Mouse (Mus musculus) right cerebral cortex, adult 2 months (tissue): Measurements from ENCODE around the gene Maml2.

Experiments
- DNase-seq, 2 experiments: peaks; one replicate each; pipeline ENCODE4 v3.0.0; 2021 to 2022; ENCODE audit warnings: low spot score in 2 of 2

Gene Maml2

GRCm38 (mm10) chr9:13446703-13447285, 149.0 kb downstream of the Maml2 start, which contains the start of gene Gm17571:
Gm17571 (minus strand) TSS chr9:13446753.
- no peak for DNase-seq

- no peak for DNase-seq
Observed at GRCm38 (mm10) chr9:13448716-13449115, 151.0 kb downstream of the Maml2 start.

GRCm38 (mm10) chr9:13454651-13455123, 156.9 kb downstream of the Maml2 start:
- no peak for DNase-seq

GRCm38 (mm10) chr9:13455231-13455630, 157.5 kb downstream of the Maml2 start:
- no peak for DNase-seq

DNA sequence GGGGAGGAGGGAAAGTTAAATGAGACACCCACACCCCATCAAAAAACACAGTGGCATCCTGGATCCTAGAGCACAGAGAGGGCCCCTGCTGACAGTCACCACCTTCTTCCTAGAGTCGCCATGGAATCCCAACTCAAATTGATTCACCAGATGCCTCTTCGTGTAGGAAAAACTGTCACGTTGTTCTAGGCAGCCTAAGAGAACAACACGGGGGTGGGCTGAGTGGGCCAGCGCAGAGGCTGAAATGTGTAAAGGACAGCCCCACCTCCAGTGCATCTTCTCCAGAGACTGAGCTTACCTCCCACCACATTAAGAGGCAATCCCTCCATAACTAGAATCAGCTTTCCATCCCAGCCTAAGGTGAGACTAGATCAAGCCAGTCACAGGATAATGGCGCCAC, 160.0 kb downstream of the Maml2 start:
- peak; percentile 30 to 36 for DNase-seq

DNA sequence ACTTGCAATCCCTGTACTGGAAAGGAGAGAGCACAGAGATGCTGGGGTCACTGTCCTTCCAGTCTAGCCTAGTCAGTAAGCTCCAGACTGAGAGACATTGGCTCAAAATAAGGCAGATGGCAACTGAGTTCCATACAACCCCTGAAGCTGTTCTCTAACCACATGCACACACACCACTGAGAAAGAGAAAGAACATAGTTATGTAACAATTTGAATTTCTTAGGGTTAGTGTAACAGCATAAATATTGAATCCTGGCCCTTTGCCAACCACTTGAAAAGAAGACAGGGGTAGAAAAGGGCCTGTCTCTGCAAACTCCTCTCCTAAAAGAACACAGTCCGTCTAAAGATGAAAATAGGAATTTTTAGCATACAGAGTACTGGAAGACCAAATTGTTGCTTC, 161.6 kb downstream of the Maml2 start:
- no peak for DNase-seq

GRCm38 (mm10) chr9:13460012-13460411, 162.3 kb downstream of the Maml2 start:
- no peak for DNase-seq

DNA sequence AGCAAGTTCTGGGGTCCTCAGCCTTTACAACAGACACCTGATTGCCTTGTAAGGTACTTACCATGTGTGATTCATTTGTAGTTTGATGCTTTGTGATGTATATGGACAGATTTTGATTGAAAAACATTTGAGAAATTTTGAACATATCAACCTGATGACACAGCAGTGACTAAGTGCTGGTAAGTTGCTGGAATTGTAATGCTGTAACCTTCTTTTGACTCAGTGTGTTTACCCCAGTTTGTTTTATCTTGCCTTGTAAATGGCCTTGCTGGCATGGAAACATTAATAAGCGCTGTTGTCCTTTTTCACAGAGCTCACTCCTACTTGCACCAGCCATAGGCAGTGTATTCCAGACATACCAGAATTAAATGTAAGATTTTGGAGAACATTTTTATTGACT, 163.2 kb downstream of the Maml2 start:
- no peak for DNase-seq

DNA sequence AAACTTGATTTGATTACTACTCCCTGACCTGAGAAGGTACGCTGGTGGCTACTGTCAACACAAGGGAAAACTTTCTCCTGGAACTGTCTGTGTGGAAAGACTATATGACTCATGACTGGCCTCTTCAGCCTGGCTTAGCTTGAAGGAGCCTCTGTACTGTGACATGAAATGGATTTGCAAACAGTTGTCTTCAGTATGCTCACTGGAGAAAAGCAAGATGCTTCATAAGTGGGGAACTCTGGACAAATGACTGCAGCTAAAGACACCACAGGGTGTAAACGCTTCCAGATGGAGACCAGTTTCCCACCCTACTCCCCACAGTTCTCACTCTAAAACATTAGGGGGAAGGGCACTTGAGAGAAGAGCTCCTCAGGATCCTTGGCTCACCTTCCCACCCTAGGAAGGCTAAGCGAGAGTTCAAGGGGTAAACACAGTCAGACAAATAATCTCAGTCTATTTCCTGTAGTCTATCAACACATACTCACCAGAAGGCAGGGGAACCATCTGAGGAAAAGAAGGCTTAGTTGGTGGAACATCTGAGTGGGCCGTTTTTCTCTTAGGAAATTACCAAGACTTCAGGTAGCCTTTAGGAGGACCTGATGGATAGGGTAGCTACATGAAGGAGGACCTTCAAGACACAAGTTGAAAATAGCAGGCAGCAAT, 167.7 kb downstream of the Maml2 start:
- no peak for DNase-seq

DNA sequence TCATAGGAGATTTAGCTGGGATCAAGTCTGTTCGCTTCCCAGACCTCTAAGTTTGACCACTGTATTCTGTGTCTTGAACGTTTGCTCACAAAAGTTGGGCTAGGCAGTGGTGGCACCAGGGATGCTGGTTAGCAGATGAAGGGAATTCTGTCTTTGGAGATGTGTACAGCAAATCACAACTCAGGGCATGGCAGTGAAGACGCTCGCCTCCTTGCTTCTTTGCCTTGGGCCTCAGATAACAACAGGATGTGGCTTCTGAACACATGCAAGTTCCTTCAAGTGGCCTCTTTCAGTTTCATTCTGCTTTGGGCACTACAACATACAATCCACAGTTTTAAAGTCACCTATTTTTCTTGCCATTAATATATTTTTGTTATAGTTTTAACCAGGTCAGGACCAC, 168.6 kb downstream of the Maml2 start:
- no peak for DNase-seq

GRCm38 (mm10) chr9:13466816-13467215, 169.1 kb downstream of the Maml2 start:
- no peak for DNase-seq

DNA sequence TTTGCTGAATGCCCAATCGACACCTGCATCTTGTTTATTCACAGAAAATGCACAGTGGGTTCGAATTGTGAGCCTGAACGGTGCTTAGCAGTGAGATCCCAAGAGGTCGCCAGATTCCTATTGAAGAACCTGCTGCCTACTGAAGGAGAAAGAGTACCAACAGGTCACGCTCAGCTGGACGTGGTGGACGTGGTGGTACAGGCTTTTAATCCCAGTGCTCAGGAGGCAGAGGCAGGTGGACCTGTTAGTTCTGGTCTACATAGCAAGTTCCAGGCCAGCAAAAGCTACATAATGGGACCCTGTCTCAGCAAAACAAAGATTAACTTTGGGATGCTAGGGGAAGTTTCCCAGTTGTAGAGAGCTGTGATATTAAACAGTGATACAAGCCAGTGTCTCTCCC, 170.0 kb downstream of the Maml2 start:
- DNase-seq: no peak

DNA sequence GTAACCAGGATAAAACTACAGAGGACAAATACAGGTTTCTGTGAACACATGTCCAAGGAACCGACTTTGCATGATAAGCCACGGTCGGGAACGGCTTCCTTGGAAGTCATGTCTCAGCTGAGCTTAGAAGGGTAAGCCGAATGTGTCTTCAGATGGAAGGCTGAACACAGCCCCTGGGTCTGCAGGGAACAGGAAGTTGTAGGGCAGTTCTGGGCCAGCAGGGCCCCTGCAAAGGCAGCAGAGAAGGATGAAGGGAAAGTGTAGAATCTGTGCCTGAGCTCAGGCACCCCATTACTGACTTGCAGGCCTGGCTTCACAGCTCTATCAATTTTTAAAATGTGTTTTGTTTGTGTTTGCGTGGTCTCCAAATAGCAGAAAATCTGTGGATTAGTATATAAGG, 171.0 kb downstream of the Maml2 start:
- DNase-seq: no peak

DNA sequence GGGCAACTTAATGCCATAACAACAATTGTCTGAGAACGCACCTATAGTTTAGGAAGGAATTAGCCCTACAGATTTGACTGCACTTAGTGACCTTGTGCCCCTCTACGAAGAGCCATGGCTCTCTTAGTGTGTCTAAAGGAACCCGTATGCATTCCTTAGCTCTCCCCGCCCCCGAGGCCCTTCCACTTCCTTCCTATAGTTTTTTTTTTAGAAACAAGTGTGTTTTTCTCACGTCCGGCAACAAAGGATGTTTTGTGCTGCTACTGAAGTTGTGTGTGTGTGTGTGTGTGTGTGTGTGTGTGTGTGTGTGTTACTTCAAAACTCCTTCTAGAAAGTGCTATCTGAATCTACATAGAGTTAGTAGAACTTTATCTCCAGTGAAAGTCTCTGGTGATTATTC, 172.3 kb downstream of the Maml2 start:
- no peak for DNase-seq

- no peak for DNase-seq
Observed at GRCm38 (mm10) chr9:13474951-13475350, 177.2 kb downstream of the Maml2 start.

DNA sequence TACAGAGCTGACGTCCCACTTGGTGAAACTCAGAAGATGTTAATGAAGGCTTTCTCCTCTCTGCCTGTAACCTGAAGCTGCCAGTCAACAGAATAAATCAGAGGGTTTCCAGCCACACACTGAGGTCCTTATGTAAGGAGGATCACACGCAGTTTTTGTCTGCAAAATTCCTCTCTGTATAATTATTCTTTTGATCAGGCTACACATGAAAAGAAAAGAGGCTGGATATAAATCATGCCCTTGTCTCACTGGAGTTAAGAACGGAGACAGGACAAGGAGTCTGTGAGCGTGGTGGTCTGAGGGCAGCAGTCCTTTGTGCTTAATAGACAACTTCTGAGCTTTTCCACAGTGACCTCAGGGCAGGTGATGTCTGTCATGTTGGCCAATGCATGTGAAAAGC, 181.5 kb downstream of the Maml2 start:
- DNase-seq: no peak

DNA sequence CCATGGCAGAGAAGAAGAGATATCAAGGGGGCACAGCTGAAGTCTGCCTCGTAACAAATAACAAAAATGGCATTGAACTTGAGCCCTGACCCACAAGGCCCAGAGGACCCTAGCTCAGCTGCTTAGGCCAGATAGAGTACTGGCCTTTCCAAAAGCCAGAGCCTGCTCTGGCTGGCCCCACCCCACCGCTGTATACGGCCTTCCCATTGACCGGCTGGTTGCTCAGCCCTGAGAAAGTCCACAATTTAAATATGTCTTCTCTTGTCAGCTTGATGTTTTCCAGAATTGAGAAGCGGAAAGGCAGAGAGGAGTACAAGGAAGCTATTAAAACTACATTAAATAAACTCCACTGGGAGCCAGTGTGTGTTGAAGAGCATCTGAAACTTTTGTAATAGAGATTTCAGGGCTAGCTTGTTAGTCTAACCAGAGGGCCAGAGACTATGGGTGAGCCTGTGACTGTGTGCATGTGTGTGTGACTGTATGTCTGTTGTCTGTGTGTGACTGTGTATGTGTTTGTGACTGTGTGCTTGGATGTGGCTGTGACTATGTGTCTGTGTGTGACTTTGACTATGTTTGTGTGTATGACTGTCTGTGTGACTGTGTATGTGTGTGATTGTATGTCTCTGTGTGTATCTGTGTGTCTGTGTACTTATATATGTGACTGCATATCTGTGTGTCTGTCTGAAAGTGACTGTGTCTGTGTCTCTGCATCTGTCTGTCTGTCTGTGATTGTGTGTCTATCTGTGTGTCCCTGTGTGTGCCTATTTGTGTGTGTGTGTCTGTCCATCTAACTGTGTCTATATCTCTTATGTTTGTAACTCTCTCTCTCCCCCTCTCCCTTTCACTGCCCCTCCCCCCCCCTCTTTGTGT, 185.7 kb downstream of the Maml2 start:
- DNase-seq: no peak

GRCm38 (mm10) chr9:13484267-13485240, 186.8 kb downstream of the Maml2 start:
- peak; percentile 43 to 47 for DNase-seq

- DNase-seq: no peak
Observed at GRCm38 (mm10) chr9:13485914-13486313, 188.2 kb downstream of the Maml2 start.

GRCm38 (mm10) chr9:13491107-13491506, 193.3 kb downstream of the Maml2 start:
- DNase-seq: no peak

DNA sequence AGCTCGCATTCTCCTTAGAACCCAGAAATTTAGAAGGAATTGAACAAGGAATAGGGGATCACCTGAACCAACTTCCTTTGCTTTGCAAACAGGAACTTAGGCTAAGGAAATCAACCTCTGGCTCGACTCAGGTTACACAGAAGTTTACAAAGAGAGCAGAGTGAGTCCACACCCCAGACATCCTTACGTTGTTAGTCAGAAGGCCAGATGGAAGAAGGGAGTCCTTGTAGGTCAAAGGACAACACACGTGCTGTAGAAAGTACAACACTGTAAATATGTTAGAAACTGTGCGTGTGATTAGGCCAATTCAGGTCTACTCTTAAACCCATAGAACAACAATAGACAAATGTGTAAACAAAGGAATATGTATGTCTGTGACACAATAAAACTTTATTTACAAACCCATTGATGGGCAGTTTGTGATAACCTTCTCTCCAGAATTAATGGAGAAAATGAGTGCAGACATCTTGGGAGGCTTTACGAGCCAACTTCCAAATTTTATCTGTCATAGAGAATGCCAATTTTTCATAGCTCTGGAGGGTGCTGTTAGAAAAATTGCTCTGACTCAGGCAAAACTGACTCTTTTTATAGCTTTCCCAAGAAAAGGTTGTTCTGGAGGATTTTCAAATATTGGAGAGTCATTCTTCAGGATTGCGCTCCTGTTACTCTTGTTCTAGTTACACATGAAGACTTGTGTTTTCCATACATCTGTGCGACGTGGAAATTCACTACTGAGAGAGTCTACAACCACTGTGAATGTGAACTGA, 194.3 kb downstream of the Maml2 start:
- no peak for DNase-seq
